Mouse (Mus musculus) cerebellum, adult 18-20 months (tissue): Measurements from ENCODE around the gene Apoa1.

Experiments
- DNase-seq, 2 experiments: peaks; one replicate each; pipeline ENCODE4 v3.0.0; 2021

Gene Apoa1

GRCm38 (mm10) chr9:46228491-46228890 lies at the start of gene Apoa1:
Gene Apoa1 (plus strand): TSS chr9:46228580.
- DNase-seq = no peak

GRCm38 (mm10) chr9:46178595-46178994 lies 49.8 kb upstream of the Apoa1 start:
- DNase-seq = peak; percentile 45 to 57

DNA sequence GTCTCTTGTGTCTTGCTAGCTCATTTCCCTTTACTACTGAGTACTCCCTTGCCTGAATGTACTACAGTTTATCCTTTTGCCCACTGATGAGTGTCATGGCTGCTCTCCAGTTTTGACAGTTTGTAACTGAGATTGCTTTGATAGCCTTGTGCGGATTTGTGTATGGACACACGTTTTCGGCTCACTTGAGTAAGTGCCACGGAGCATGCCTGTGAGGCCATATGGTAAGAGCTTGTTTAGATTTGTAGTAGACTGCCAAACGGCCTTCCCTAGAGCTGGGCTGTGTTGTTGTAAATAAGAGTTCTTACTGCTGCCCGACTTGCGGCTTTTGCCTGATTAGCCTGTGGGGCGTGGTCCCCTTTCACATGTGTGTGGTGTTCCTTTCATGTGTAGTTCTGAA lies 47.1 kb upstream of the Apoa1 start:
- DNase-seq = peak; percentile 67 to 72

DNA sequence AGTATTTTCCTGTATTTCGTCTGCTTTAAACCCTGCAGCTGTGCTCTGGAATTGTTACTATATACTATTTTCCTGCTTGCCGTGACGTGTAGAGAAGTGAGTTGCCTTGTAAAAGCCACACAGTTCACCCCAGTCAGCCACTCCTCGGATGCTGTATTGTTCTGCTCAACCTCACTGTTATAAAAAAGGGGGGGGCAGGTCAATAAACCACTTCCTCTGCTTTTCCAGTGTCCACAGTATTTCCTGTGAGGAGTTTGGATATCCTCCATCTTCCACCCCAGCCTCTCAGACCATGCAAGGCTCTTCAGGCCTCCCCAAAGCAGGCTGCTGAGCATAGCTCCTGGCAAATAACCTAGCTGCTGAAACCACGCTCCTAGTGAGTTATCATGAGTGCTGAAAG lies 43.8 kb upstream of the Apoa1 start:
- no peak for DNase-seq

DNA sequence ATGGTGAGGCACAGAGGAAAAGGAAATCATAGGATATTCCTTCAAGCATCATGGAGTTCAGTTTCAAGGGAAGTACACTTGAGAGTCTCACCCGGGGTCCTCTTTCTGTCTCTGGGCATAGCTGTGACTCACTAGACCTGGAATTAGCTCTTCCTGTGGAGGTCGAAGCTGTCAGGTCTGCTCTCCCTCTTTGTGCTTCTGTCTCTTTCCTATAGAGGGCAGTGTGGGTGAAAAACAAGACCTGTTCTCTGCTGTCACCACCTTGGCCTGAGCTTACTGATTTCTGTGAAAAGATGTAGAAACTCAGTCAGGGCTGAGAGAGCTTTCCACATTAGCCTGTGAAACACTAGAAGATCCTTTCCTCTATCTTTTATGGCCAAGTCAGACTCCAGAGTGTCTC lies 43.2 kb upstream of the Apoa1 start:
- DNase-seq = peak; percentile 59 to 64

GRCm38 (mm10) chr9:46186387-46186786 lies 42.0 kb upstream of the Apoa1 start:
- DNase-seq = no peak

- no peak for DNase-seq
These were observed 40.0 kb upstream of the Apoa1 start for GRCm38 (mm10) chr9:46188370-46188769.

DNA sequence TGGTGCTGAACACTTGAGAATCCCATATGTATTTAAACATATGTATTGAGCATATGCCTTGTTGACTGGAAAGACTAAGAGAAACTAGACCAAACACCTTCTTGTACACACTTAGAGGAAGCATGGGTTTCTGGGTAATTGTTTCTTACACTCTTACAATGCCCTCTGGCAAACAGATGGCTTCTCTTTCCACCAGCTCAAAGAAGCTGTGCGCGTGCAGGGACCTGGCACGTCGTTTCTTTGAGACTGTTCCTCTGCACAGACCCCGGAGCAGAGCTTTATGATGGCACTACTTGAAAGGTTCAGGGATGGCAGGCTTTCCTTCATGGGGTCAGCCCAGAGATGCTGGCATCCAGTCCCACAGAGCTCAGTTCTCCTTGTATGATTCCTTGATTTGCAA lies 39.4 kb upstream of the Apoa1 start:
- DNase-seq = no peak

DNA sequence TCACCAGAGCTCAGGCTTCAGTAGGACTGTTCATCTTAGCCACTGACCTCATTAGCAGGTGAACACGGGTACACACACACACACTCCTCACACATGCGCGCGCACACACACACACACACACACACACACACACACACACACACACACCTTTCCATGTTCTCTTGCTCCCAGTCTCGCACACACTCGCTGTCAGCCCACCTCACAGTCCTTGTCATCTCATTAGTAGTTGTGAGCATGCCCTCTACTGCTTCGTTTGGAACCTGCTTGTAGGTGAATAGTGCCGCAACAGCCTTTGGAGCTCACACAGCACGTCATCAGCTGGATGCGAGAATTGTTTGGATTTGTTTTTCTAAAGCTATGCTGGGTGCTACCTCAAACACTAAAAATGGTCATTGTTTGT lies 39.0 kb upstream of the Apoa1 start:
- peak in 1 of 2 experiments; percentile 50 for DNase-seq

DNA sequence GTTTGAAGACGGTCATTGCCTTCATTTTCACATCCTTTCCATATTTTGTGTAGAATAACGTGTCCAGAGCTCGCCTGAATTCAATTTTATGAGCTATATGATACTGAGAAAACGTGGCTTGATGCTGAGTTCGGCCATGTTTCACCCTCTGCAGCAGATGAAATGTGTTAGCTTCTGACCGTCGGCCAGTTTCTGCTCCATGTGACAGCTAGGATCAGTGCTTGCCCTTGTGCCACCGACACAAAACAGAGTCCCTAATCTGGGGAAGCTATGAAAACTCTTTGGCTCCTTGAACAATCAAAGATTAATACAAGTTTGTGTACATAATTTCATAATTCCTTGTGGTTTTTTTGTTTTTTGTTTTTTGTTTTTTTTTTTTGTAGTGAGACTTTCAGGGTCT lies 37.1 kb upstream of the Apoa1 start:
- DNase-seq = no peak

DNA sequence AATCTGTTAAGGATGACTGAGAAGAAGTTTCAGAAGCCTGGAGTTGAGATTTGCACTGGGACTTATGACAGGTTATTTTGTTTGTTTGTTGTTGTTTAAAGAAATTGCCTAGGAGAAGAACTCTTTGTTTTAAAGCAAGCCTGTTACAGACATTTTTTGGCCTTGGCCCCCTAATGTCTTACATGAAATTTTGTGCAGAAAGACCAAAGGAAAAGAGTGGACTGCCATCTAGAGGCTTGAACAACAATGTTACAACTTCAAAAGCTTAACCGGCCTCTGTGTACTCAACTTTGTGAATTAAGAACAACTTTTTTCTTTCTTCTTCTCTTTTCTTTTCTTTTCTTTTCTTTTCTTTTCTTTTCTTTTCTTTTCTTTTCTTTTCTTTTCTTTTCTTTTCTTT lies 36.7 kb upstream of the Apoa1 start:
- peak; percentile 42 to 47 for DNase-seq

- no peak for DNase-seq
These were observed 35.7 kb upstream of the Apoa1 start for GRCm38 (mm10) chr9:46192642-46193041.

DNA sequence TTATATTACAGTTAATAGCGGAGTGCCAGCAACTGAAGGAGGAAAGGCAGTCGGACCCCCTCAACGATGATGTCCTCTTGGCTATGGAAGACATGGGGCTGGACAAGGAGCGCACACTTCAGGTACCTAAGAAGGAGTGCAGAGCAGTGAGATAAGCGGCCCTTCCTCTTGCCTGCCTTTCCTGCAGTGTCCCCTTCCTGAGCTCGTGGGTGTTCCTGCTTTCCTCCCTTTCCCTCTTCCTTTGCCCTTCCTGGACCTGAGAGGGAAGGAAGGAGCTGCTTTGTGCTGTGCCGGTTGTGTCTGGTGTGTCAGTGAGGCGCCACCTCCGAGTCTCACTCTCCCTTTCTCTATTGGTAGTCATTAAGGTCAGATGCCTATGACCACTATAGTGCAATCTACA lies 33.6 kb upstream of the Apoa1 start:
- DNase-seq = no peak

DNA sequence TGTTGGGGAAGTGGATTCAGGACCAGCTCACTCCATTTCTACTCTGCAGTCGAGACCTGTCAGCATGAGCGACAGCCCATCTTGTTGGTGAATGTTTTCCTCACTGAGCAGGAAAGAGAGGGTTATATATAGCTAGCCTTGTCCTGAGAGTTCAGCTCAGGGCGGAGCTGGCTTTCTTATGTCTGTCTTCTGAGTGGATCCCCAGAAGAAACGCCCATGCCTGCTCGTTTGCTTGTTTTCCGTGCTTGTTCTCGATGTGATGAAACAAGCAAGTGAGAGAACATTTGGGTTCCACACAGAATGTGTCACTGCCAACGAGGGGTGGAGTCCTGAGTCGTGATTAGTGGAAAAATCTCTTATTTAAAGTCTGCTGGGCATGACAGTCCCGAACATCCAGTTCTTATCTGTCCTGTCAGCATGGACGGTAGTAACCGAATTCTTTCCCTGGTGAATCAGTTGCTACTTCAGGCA lies 31.6 kb upstream of the Apoa1 start:
- no peak for DNase-seq

DNA sequence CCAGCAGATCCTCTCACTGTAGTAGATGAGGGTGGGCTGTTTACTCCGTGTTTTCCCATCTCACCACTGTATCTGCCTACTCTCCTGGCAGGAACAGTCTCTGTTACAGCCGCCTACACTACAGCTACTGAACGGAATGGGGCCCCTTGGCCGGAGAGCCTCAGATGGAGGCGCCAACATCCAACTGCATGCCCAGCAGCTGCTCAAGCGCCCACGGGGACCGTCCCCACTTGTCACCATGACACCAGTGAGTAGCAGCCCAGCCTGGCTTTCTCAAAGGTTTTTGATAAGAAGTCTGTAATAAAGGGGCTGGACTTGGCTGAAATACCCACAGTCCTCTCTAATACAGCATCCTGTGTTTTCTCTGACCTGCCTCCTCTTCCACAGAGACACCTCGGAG lies 29.9 kb upstream of the Apoa1 start:
- no peak for DNase-seq

- no peak for DNase-seq
These were observed 29.4 kb upstream of the Apoa1 start for GRCm38 (mm10) chr9:46198936-46199335.

DNA sequence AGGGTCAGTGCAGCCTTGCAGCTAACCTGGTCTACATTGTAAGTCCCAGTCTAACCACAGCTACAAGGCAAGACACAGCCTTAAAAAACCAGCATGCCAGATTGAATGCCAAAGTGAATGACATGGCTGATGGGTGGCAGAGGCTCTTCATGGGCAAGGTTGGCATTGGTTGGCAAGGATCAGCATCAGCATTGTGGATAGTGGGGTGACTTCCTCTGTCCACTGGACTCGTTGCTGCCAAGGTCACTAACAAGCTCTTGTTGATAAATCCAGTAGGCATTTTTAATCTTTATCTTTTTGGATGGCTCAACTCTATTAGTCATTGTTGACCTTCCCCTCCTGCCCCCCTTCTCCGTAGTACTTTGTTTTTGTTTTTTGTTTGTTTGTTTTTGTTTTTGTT lies 28.8 kb upstream of the Apoa1 start:
- DNase-seq = no peak

- DNase-seq = no peak
These were observed 21.4 kb upstream of the Apoa1 start for GRCm38 (mm10) chr9:46206834-46207500.

DNA sequence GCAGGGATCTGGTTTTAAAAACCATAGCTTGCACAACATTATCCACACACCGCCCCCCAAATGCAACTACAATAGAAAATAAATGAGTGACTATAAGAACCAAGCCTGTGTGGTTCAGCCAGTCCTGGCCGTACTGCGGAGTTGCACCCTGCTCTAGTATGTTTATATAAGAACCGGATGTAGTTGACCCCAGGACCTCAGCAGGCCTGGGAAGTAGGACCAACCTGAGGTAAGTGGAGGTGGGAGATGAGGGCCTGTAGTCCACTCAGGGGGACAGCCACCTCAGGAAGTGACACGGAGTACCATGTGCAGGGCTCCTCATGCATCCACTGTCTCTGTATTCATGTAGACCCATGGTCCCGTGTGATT lies 20.9 kb upstream of the Apoa1 start:
- no peak for DNase-seq

GRCm38 (mm10) chr9:46208401-46208974 lies 19.9 kb upstream of the Apoa1 start:
- DNase-seq = peak; percentile 49 to 56

DNA sequence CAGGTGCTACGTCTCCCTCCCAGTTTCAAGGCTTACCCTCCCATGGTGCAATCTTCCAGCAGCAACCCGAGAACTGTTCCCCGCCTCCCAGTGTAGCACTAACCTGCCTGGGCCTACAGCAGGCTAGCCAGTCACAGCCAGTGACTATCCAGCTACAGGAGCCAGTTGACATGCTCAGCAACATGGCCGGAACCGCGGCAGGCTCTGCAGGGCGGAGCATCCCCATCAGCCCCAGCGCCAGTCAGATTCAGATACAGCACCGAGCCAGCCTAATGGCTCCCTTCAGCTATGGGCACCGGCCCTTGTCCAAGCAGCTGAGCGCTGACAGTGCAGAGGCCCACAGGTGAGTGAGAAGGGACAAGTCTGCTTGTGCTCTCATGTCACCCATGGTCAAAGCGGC lies 17.9 kb upstream of the Apoa1 start:
- DNase-seq = no peak

DNA sequence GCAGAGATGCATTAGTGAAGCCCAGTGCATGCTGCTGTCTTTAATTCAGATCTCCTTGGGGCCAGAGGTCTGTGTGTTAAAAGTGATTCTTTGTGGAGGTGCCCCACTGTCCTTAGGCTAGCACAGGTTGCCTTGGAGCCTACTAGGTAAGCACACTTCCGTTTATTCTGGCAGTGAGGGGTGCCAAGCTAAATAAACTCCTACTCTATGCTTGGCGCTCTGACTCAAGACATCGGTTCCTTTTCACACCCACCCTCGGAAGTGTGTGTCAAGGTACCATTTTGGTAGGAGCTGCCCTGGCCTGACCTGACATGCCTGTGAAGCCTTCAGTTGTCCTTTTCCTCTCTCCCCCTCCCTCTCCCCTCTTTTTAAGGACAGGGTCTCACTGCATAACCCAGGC lies 14.1 kb upstream of the Apoa1 start:
- no peak for DNase-seq

DNA sequence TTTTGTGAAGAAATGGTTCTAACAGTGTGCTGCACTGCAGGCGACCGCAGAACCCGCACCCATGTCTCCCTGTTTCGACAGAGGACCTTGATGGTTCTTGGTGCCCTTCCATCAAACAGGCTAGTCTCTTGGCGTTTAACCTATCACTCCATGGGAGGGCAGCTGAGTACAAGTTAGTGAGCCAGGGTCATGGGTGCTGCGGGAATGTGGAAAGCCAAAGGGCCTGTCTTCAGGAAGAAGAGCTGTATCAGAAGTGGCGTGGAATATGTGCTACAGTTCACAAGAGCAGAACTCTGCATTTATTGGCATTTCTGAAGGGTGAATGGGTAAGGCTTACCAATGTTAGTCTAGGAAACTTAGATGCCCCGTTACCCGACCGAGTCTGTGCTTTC lies 13.4 kb upstream of the Apoa1 start:
- DNase-seq = no peak

GRCm38 (mm10) chr9:46215338-46216322 lies 12.8 kb upstream of the Apoa1 start:
- peak; percentile 66 to 67 for DNase-seq
